Mouse (Mus musculus) lung, postnatal 0 days (tissue): ENCODE measurements around the gene Bud31. TPM values are rescaled to one million over a fixed set of nuclear protein-coding genes. Genes with fewer than 3 reads are reported as not detected.
"Not testable (repeated sequence)": the region's sequence is repeated elsewhere in the genome, so short reads cannot be mapped to it uniquely, and the experiment has no call there.

Experiments used
- ATAC-seq: fragments of 200-750 bp; cut with Nextera tagmentation; 2 replicates; pipeline ENCODE4 v1.8.0; 2017; ENCODE audit warnings: moderate library complexity
- DNase-seq: peaks from one replicate; pipeline ENCODE4 v3.0.0-alpha.2; 2016; ENCODE audit warnings: low spot score
- H3K27ac ChIP-seq: fragments of 300-500 bp; sonication (generic); 2 replicates; pipeline ENCODE4 v1.5.1; 2014; ENCODE audit warnings: antibody characterized with exemption, mild to moderate bottlenecking, low read length, mixed read lengths
- H3K27me3 ChIP-seq: fragments of 300-500 bp; sonication (generic); replicated peaks from 2 replicates; pipeline ENCODE4 v1.6.1; 2014; ENCODE audit warnings: low read length, mixed read lengths; ENCODE audit not compliant: insufficient read depth
- H3K36me3 ChIP-seq: fragments of 300-500 bp; sonication (generic); 2 replicates; pipeline ENCODE4 v1.6.1; 2014; ENCODE audit warnings: low read length, mixed read lengths; ENCODE audit not compliant: insufficient read depth
- H3K4me1 ChIP-seq: fragments of 300-500 bp; sonication (generic); 2 replicates; pipeline ENCODE4 v1.6.1; 2014; ENCODE audit warnings: antibody characterized with exemption, low read depth, low read length, mixed read lengths; ENCODE audit not compliant: insufficient read depth
- H3K4me2 ChIP-seq: fragments of 300-500 bp; sonication (generic); replicated peaks from 2 replicates; pipeline ENCODE4 v1.6.1; 2014; ENCODE audit warnings: low read depth, mild to moderate bottlenecking, low read length, moderate library complexity, mixed read lengths
- H3K4me3 ChIP-seq: fragments of 300-500 bp; sonication (generic); 2 replicates; pipeline ENCODE4 v1.5.1; 2014; ENCODE audit warnings: low read depth, low read length
- H3K9ac ChIP-seq: fragments of 300-500 bp; sonication (generic); replicated peaks from 2 replicates; pipeline ENCODE4 v1.6.1; 2014; ENCODE audit warnings: low read depth, mild to moderate bottlenecking
- H3K9me3 ChIP-seq: fragments of 300-500 bp; sonication (generic); 2 replicates; pipeline ENCODE4 v1.6.1; 2016; ENCODE audit warnings: low read length, mixed read lengths
- CTCF ChIP-seq: IDR thresholded peaks from 2 replicates; pipeline ENCODE4 v1.5.1; 2016; ENCODE audit warnings: antibody characterized with exemption, mild to moderate bottlenecking
- EP300 ChIP-seq: IDR thresholded peaks from 2 replicates; pipeline ENCODE4 v1.6.1; 2016; ENCODE audit warnings: antibody characterized with exemption, mild to moderate bottlenecking, control low read depth
- WGBS: fragments of 180-500 bp; shearing (Covaris S2); extraction: QIAGEN DNeasy Blood & Tissue Kit; methylation state at CpG from one replicate; pipeline ENCODE4 v1.1.7; 2014; 5-methylcytosine and 5-hydroxymethylcytosine counted together
- polyA plus RNA-seq: library from polyadenylated mRNA; unstranded; fragments of >200 nt; fragmentation: Nextera tagmentation; extraction: Ambion mirVana; gene quantifications from 2 replicates; pipeline ENCODE4 v1.2.1, GENCODE M21; 2015

Gene Bud31
- polyA plus RNA-seq, 1 experiment from 2014 or later: 152 TPM

GRCm38 (mm10) chr5:145130995-145131394 lies 9.2 kb upstream of the Bud31 start:
- Histone ChIP-seq H3K36me3 (peaks cover 46% of the 10 kb centered on the region; the same call in 1 of the 2 replicates), H3K9me3 (no peaks in the 10 kb centered on the region), H3K27me3 (no peaks in the 10 kb centered on the region), H3K9ac (no peak overlapping the region), H3K4me2 (no peak overlapping the region), H3K4me1 (no peaks in the 10 kb centered on the region), H3K4me3 (no peak overlapping the region), H3K27ac (no peak overlapping the region)
- ATAC-seq: no peak
- DNase-seq: no peak
- 83% methylated on average over 3 of the region's 3 CpGs for WGBS
- TF ChIP-seq CTCF: no peak

- not testable (repeated sequence) for DNase-seq, H3K4me1 ChIP-seq, ATAC-seq, H3K27ac ChIP-seq, H3K27me3 ChIP-seq, H3K9ac ChIP-seq, H3K4me3 ChIP-seq, H3K9me3 ChIP-seq, H3K4me2 ChIP-seq
- peaks cover 39% of the 10 kb centered on the region; the same call in 1 of the 2 replicates for H3K36me3 ChIP-seq
- TF ChIP-seq CTCF: peak; percentile 26
- WGBS: 84% methylated on average over 6 of the region's 6 CpGs
These were observed 6.9 kb upstream of the Bud31 start for GRCm38 (mm10) chr5:145133275-145133674.

- H3K27me3 ChIP-seq: no peaks in the 10 kb centered on the region
- ATAC-seq: no peak
- no peak overlapping the region for H3K27ac ChIP-seq
- H3K9ac ChIP-seq: peak overlapping the region; percentile 85
- TF ChIP-seq EP300: no peak
- TF ChIP-seq CTCF: no peak
- H3K9me3 ChIP-seq: no peaks in the 10 kb centered on the region
- peaks cover 8% of the 10 kb centered on the region; the same call in 1 of the 2 replicates for H3K4me1 ChIP-seq
- DNase-seq: peak; percentile 35
- H3K4me3 ChIP-seq: peak overlapping the region; percentile 92
- 7% methylated on average over 6 of the region's 6 CpGs for WGBS
- peak overlapping the region; percentile 86 for H3K4me2 ChIP-seq
- H3K36me3 ChIP-seq: peaks cover 31% of the 10 kb centered on the region; the same call in 1 of the 2 replicates
These were observed 1.3 kb upstream of the Bud31 start for GRCm38 (mm10) chr5:145138836-145139235.

GRCm38 (mm10) chr5:145140611-145141010 lies 449 bp downstream of the Bud31 start:
- Histone ChIP-seq H3K27me3 (no peaks in the 10 kb centered on the region), H3K4me3 (peak overlapping the region; percentile 92), H3K4me1 (peaks cover 8% of the 10 kb centered on the region; the same call in 1 of the 2 replicates), H3K27ac (peak overlapping the region; percentile 94), H3K4me2 (peak overlapping the region; percentile 86), H3K36me3 (peaks cover 19% of the 10 kb centered on the region; the same call in 1 of the 2 replicates), H3K9me3 (no peaks in the 10 kb centered on the region), H3K9ac (peak overlapping the region; percentile 85)
- WGBS: under 1% methylated on average over 18 of the region's 18 CpGs
- no peak for TF ChIP-seq CTCF
- TF ChIP-seq EP300: no peak
- no peak for ATAC-seq
- peak; percentile 36 for DNase-seq

- Histone ChIP-seq H3K4me2 (no peak overlapping the region), H3K36me3 (peaks cover 67% of the 10 kb centered on the region), H3K9ac (no peak overlapping the region), H3K9me3 (no peaks in the 10 kb centered on the region), H3K27me3 (no peaks in the 10 kb centered on the region), H3K27ac (no peak overlapping the region), H3K4me3 (no peak overlapping the region), H3K4me1 (no peaks in the 10 kb centered on the region)
- ATAC-seq (no peak), DNase-seq (no peak)
- 89% methylated on average over 5 of the region's 5 CpGs for WGBS
- TF ChIP-seq EP300 (no peak), CTCF (no peak)
These were observed 7.6 kb downstream of the Bud31 start for GRCm38 (mm10) chr5:145147748-145148147.

GRCm38 (mm10) chr5:145149294-145149693 lies 9.1 kb downstream of the Bud31 start:
- ATAC-seq: no peak
- TF ChIP-seq EP300 (no peak), CTCF (no peak)
- 84% methylated on average over 6 of the region's 6 CpGs for WGBS
- Histone ChIP-seq H3K27ac (no peak overlapping the region), H3K9ac (no peak overlapping the region), H3K27me3 (no peaks in the 10 kb centered on the region), H3K4me3 (no peak overlapping the region), H3K9me3 (no peaks in the 10 kb centered on the region), H3K4me1 (no peaks in the 10 kb centered on the region), H3K36me3 (peaks cover 68% of the 10 kb centered on the region), H3K4me2 (no peak overlapping the region)
- DNase-seq: no peak

- no peak for ATAC-seq
- H3K4me1 ChIP-seq: no peaks in the 10 kb centered on the region
- TF ChIP-seq CTCF: no peak
- TF ChIP-seq EP300: no peak
- no peak overlapping the region for H3K9ac ChIP-seq
- no peak for DNase-seq
- H3K4me2 ChIP-seq: no peak overlapping the region
- no peaks in the 10 kb centered on the region for H3K27me3 ChIP-seq
- peaks cover 62% of the 10 kb centered on the region for H3K36me3 ChIP-seq
- no peak overlapping the region for H3K4me3 ChIP-seq
- WGBS: 90% methylated on average over 5 of the region's 5 CpGs
- H3K27ac ChIP-seq: no peak overlapping the region
- no peaks in the 10 kb centered on the region for H3K9me3 ChIP-seq
These were observed 12.5 kb downstream of the Bud31 start for GRCm38 (mm10) chr5:145152690-145153089.
